Mouse (Mus musculus) stomach, embryonic 14.5 days (tissue): Measurements from ENCODE around the gene A930004D18Rik. TPM values are rescaled to one million over a fixed set of nuclear protein-coding genes. Genes with fewer than 3 reads are reported as not detected.
A peak's percentile ranks its signal among the peaks of the same experiment; 100 is the strongest.

ENCODE experiments used
- ATAC-seq: fragments of 200-750 bp; cut with Nextera tagmentation; 2 replicates; pipeline ENCODE4 v1.8.0; 2017; ENCODE audit warnings: low read depth, moderate TSS enrichment; ENCODE audit not compliant: insufficient number of reproducible peaks, insufficient read depth, low FRiP score
- H3K27ac ChIP-seq: fragments of 300-500 bp; sonication (generic); 2 replicates; pipeline ENCODE4 v1.5.1; 2014; ENCODE audit warnings: mild to moderate bottlenecking, low read length, moderate library complexity, mixed read lengths
- H3K27me3 ChIP-seq: fragments of 300-500 bp; sonication (generic); 2 replicates; pipeline ENCODE4 v1.6.1; 2014; ENCODE audit warnings: low read length, control low read depth, mixed read lengths; ENCODE audit not compliant: control insufficient read depth, insufficient read depth
- H3K36me3 ChIP-seq: fragments of 300-500 bp; sonication (generic); 2 replicates; pipeline ENCODE4 v1.6.1; 2014; ENCODE audit warnings: mild to moderate bottlenecking, control low read depth, low read length, moderate library complexity, mixed read lengths; ENCODE audit not compliant: control insufficient read depth, insufficient read depth
- H3K4me1 ChIP-seq: fragments of 300-500 bp; sonication (generic); 2 replicates; pipeline ENCODE4 v1.6.1; 2014; ENCODE audit warnings: low read length, control low read depth, mixed read lengths; ENCODE audit not compliant: control insufficient read depth, insufficient read depth
- H3K4me2 ChIP-seq: fragments of 300-500 bp; sonication (generic); replicated peaks from 2 replicates; pipeline ENCODE4 v1.6.1; 2014; ENCODE audit warnings: low read depth, low read length, control low read depth
- H3K4me3 ChIP-seq: fragments of 300-500 bp; sonication (generic); 2 replicates; pipeline ENCODE4 v1.5.1; 2014; ENCODE audit warnings: low read depth, low read length, control low read depth
- H3K9ac ChIP-seq: fragments of 300-500 bp; sonication (generic); replicated peaks from 2 replicates; pipeline ENCODE4 v1.6.1; 2014; ENCODE audit warnings: low read depth, mild to moderate bottlenecking, control low read depth, low read length, moderate library complexity, mixed read lengths
- H3K9me3 ChIP-seq: fragments of 300-500 bp; sonication (generic); 2 replicates; pipeline ENCODE4 v1.6.1; 2016; ENCODE audit warnings: low read depth, low read length, control low read depth; ENCODE audit not compliant: control insufficient read depth
- WGBS: fragments of 180-500 bp; shearing (Covaris S2); extraction: QIAGEN DNeasy Blood & Tissue Kit; methylation state at CpG from one replicate; pipeline ENCODE4 v1.1.7; 2014; 5-methylcytosine and 5-hydroxymethylcytosine counted together
- polyA plus RNA-seq: library from polyadenylated mRNA; unstranded; fragments of >200 nt; fragmentation: Nextera tagmentation; extraction: Ambion mirVana; gene quantifications from 2 replicates; pipeline ENCODE4 v1.2.1, GENCODE M21; 2014

Gene A930004D18Rik
- polyA plus RNA-seq, 1 experiment from 2014 or later = 9.9 TPM

GRCm38 (mm10) chr2:18055016-18055928 is 17.7 kb upstream of the A930004D18Rik start, which contains the start of gene Mllt10:
Gene Mllt10, plus strand, starts transcription at chr2:18055237.
- ATAC-seq = no peak
- H3K27ac ChIP-seq = peak within 1 kb of the TSS; percentile 99
- H3K36me3 ChIP-seq = no peaks in the 10 kb centered on the region
- H3K9me3 ChIP-seq = no peaks in the 10 kb centered on the region
- peaks cover 15% of the 10 kb centered on the region; the same call in 1 of the 2 replicates for H3K4me1 ChIP-seq
- peak within 1 kb of the TSS; percentile 45 for H3K4me3 ChIP-seq
- peak within 1 kb of the TSS; percentile 60 for H3K9ac ChIP-seq
- WGBS = 4% methylated on average over 20 of the region's 20 CpGs
- no peaks in the 10 kb centered on the region for H3K27me3 ChIP-seq
- H3K4me2 ChIP-seq = peak within 1 kb of the TSS; percentile 96

GRCm38 (mm10) chr2:18053951-18054530 is 16.5 kb upstream of the A930004D18Rik start:
- H3K9ac ChIP-seq = no peak overlapping the region
- peak overlapping the region; percentile 1; the same call in 1 of the 2 replicates for H3K27ac ChIP-seq
- no peaks in the 10 kb centered on the region for H3K9me3 ChIP-seq
- no peaks in the 10 kb centered on the region for H3K36me3 ChIP-seq
- no peaks in the 10 kb centered on the region for H3K27me3 ChIP-seq
- WGBS = 19% methylated on average over 2 of the region's 2 CpGs
- H3K4me2 ChIP-seq = no peak overlapping the region
- ATAC-seq = no peak
- H3K4me1 ChIP-seq = peaks cover 26% of the 10 kb centered on the region; the same call in 1 of the 2 replicates
- no peak overlapping the region for H3K4me3 ChIP-seq

- Histone ChIP-seq H3K4me1 (peaks cover 26% of the 10 kb centered on the region; the same call in 1 of the 2 replicates), H3K27ac (no peak overlapping the region), H3K36me3 (no peaks in the 10 kb centered on the region), H3K4me2 (no peak overlapping the region), H3K9ac (no peak overlapping the region), H3K9me3 (no peaks in the 10 kb centered on the region), H3K4me3 (no peak overlapping the region), H3K27me3 (no peaks in the 10 kb centered on the region)
- 76% methylated on average over 1 of the region's 1 CpGs for WGBS
- ATAC-seq = no peak
These were observed 15.9 kb upstream of the A930004D18Rik start for GRCm38 (mm10) chr2:18053243-18053950.

GRCm38 (mm10) chr2:18052581-18052980 is 15.0 kb upstream of the A930004D18Rik start:
- no peak for ATAC-seq
- WGBS = 64% methylated on average over 3 of the region's 3 CpGs
- H3K4me1 ChIP-seq = peaks cover 26% of the 10 kb centered on the region; the same call in 1 of the 2 replicates
- H3K27me3 ChIP-seq = no peaks in the 10 kb centered on the region
- no peak overlapping the region for H3K9ac ChIP-seq
- H3K4me2 ChIP-seq = no peak overlapping the region
- H3K4me3 ChIP-seq = no peak overlapping the region
- no peaks in the 10 kb centered on the region for H3K36me3 ChIP-seq
- no peaks in the 10 kb centered on the region for H3K9me3 ChIP-seq
- H3K27ac ChIP-seq = no peak overlapping the region

GRCm38 (mm10) chr2:18051831-18052170 is 14.3 kb upstream of the A930004D18Rik start:
- no peaks in the 10 kb centered on the region for H3K27me3 ChIP-seq
- 69% methylated on average over 3 of the region's 3 CpGs for WGBS
- no peak overlapping the region for H3K4me3 ChIP-seq
- H3K27ac ChIP-seq = no peak overlapping the region
- no peak overlapping the region for H3K9ac ChIP-seq
- no peak overlapping the region for H3K4me2 ChIP-seq
- H3K36me3 ChIP-seq = no peaks in the 10 kb centered on the region
- no peak for ATAC-seq
- H3K9me3 ChIP-seq = no peaks in the 10 kb centered on the region
- H3K4me1 ChIP-seq = peaks cover 26% of the 10 kb centered on the region; the same call in 1 of the 2 replicates

GRCm38 (mm10) chr2:18051026-18051830 is 13.7 kb upstream of the A930004D18Rik start:
- no peak for ATAC-seq
- peaks cover 26% of the 10 kb centered on the region; the same call in 1 of the 2 replicates for H3K4me1 ChIP-seq
- H3K36me3 ChIP-seq = no peaks in the 10 kb centered on the region
- WGBS = 37% methylated on average over 11 of the region's 11 CpGs
- no peaks in the 10 kb centered on the region for H3K9me3 ChIP-seq
- 0 out of 2 replicates have a peak overlapping the region, but pooled peaks have one; percentile 11 for H3K4me3 ChIP-seq
- peak overlapping the region; percentile 96 for H3K4me2 ChIP-seq
- H3K27ac ChIP-seq = peak overlapping the region; percentile 52; the same call in 1 of the 2 replicates
- no peak overlapping the region for H3K9ac ChIP-seq
- H3K27me3 ChIP-seq = no peaks in the 10 kb centered on the region

GRCm38 (mm10) chr2:18050541-18050985 is 13.0 kb upstream of the A930004D18Rik start:
- 19% methylated on average over 10 of the region's 10 CpGs for WGBS
- no peaks in the 10 kb centered on the region for H3K9me3 ChIP-seq
- peak overlapping the region; percentile 11; the same call in 1 of the 2 replicates for H3K4me3 ChIP-seq
- peaks cover 30% of the 10 kb centered on the region; the same call in 1 of the 2 replicates for H3K4me1 ChIP-seq
- peak overlapping the region; percentile 52; the same call in 1 of the 2 replicates for H3K27ac ChIP-seq
- no peak for ATAC-seq
- H3K27me3 ChIP-seq = no peaks in the 10 kb centered on the region
- no peaks in the 10 kb centered on the region for H3K36me3 ChIP-seq
- H3K4me2 ChIP-seq = peak overlapping the region; percentile 96
- H3K9ac ChIP-seq = no peak overlapping the region; the same call in 1 of the 2 replicates
